Mouse (Mus musculus): ENCODE results near the gene Ccnl2. TPM values are rescaled to one million over a fixed set of nuclear protein-coding genes. Genes with fewer than 3 reads are reported as not detected.

Ccnl2 gene
- polyA plus RNA-seq, 1 experiment, result 24.7 TPM

DNA sequence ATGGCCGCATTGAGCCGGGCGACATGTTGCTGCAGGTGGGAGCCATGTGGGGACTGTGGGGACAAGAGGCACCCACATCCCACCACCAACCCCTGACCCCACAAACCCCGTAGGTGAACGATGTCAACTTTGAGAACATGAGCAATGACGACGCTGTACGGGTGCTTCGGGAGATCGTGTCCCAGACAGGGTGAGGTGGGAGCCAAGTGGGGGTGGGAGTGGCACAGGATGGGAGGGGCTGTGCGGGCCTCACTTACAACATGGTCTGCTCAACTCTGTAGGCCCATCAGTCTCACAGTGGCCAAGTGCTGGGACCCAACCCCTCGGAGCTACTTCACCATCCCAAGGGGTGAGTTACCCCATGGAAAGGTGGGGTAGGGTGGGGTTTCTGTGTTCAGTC is 42.7 kb downstream of the Ccnl2 start:
- H3ac ChIP-seq (ENCODE audit: control insufficient read depth, insufficient read length), result no peak overlapping the region
- no peaks in the 10 kb centered on the region for H3K27me3 ChIP-seq (ENCODE audit: control insufficient read depth, insufficient read depth, insufficient read length)
- peaks cover 20% of the 10 kb centered on the region for H3K79me2 ChIP-seq (ENCODE audit: control insufficient read depth, insufficient read depth)
- no peak for TF ChIP-seq POLR2AphosphoS2 (IDR thresholded peaks at IDR 0.05; ENCODE audit: insufficient read length, low read depth)
- TF ChIP-seq POLR2A (IDR thresholded peaks at IDR 0.05; ENCODE audit: insufficient read length, low read depth), result no peak
- TF ChIP-seq CEBPB (IDR thresholded peaks at IDR 0.05; ENCODE audit: insufficient read depth, poor library complexity, severe bottlenecking), result no peak
- TF ChIP-seq SRF (IDR thresholded peaks at IDR 0.05; ENCODE audit: control insufficient read depth, insufficient read length, low read depth), result no peak
- no peak for TF ChIP-seq USF1 (IDR thresholded peaks at IDR 0.05; ENCODE audit: low read depth)
- no peak for TF ChIP-seq MYOG (IDR thresholded peaks at IDR 0.05; ENCODE audit: control insufficient read depth in 1 of 3, insufficient read depth in 1 of 3, insufficient read length in 2 of 3, low read depth in 2 of 3)
- no peak for TF ChIP-seq REST (IDR thresholded peaks at IDR 0.05; ENCODE audit: insufficient read depth, insufficient read length)
- no peak for TF ChIP-seq MYOD1 (IDR thresholded peaks at IDR 0.05; ENCODE audit: control insufficient read depth in 1 of 3, insufficient read length in 2 of 3, low read depth in 2 of 3)
- TF ChIP-seq TCF3 (IDR thresholded peaks at IDR 0.05; ENCODE audit: insufficient read length, low read depth), result no peak
- TF ChIP-seq TCF12 (IDR thresholded peaks at IDR 0.05; ENCODE audit: insufficient read depth, poor library complexity, severe bottlenecking), result no peak
- TF ChIP-seq E2F4 (IDR thresholded peaks at IDR 0.05; ENCODE audit: insufficient read depth), result no peak
- no peak for TF ChIP-seq MAX (IDR thresholded peaks at IDR 0.05; ENCODE audit: low read depth)
- no peak overlapping the region for H3K4me2 ChIP-seq (ENCODE audit: low read depth)
- no peak overlapping the region for H3K4me3 ChIP-seq
- peaks cover 3% of the 10 kb centered on the region for H3K36me3 ChIP-seq (ENCODE audit: control insufficient read depth, insufficient read depth)

DNA sequence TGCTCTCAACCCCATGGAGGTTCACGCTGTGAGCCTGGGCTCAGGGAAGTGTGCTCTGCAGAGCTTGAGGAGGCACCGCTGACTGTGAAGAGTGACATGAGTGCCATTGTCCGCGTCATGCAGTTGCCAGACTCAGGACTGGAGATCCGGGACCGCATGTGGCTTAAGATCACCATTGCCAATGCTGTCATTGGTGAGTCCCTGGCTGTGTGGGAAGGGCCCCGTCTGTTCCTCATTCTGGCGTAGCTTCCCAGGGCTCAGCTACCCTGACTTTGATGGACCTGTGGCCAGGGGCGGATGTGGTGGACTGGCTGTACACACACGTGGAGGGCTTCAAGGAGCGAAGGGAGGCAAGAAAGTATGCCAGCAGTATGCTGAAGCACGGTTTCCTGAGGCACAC is 43.8 kb downstream of the Ccnl2 start:
- TF ChIP-seq POLR2A (IDR thresholded peaks at IDR 0.05; ENCODE audit: insufficient read length, low read depth) (no peak), SRF (IDR thresholded peaks at IDR 0.05; ENCODE audit: control insufficient read depth, insufficient read length, low read depth) (no peak), MYOG (IDR thresholded peaks at IDR 0.05; ENCODE audit: control insufficient read depth in 1 of 3, insufficient read depth in 1 of 3, insufficient read length in 2 of 3, low read depth in 2 of 3) (no peak), MYOD1 (IDR thresholded peaks at IDR 0.05; ENCODE audit: control insufficient read depth in 1 of 3, insufficient read length in 2 of 3, low read depth in 2 of 3) (no peak), POLR2AphosphoS2 (IDR thresholded peaks at IDR 0.05; ENCODE audit: insufficient read length, low read depth) (no peak), TCF12 (IDR thresholded peaks at IDR 0.05; ENCODE audit: insufficient read depth, poor library complexity, severe bottlenecking) (no peak), CEBPB (IDR thresholded peaks at IDR 0.05; ENCODE audit: insufficient read depth, poor library complexity, severe bottlenecking) (no peak), E2F4 (IDR thresholded peaks at IDR 0.05; ENCODE audit: insufficient read depth) (no peak), REST (IDR thresholded peaks at IDR 0.05; ENCODE audit: insufficient read depth, insufficient read length) (no peak), MAX (IDR thresholded peaks at IDR 0.05; ENCODE audit: low read depth) (no peak), TCF3 (IDR thresholded peaks at IDR 0.05; ENCODE audit: insufficient read length, low read depth) (no peak), USF1 (IDR thresholded peaks at IDR 0.05; ENCODE audit: low read depth) (no peak)
- no peak overlapping the region for H3K4me2 ChIP-seq (ENCODE audit: low read depth)
- H3K36me3 ChIP-seq (ENCODE audit: control insufficient read depth, insufficient read depth), result peaks cover 4% of the 10 kb centered on the region
- H3K4me3 ChIP-seq, result no peak overlapping the region
- H3K27me3 ChIP-seq (ENCODE audit: control insufficient read depth, insufficient read depth, insufficient read length), result no peaks in the 10 kb centered on the region
- no peak overlapping the region for H3ac ChIP-seq (ENCODE audit: control insufficient read depth, insufficient read length)
- H3K79me2 ChIP-seq (ENCODE audit: control insufficient read depth, insufficient read depth), result peaks cover 9% of the 10 kb centered on the region

DNA sequence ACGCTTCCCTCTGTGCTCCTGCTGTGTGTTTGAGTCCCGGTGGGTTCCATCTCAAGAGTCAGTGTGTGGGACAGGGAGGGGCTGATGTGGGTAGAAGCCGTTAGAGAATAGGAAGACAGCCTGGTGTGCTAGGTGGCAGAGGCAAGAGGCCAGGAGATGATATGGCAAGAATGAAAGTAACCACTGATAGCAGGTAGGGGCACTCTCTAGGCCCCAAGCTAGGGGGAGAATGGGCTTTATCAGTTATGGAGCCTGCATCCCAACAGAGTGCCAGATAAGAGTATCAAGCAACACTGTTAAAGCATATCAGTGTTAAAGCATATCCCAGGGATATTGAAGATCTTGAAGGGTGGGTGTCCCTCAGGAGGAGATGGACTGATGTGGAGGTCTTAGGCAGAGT is 44.6 kb downstream of the Ccnl2 start:
- Histone ChIP-seq H3ac (ENCODE audit: control insufficient read depth, insufficient read length) (no peak overlapping the region), H3K79me2 (ENCODE audit: control insufficient read depth, insufficient read depth) (peaks cover under 1% of the 10 kb centered on the region), H3K36me3 (ENCODE audit: control insufficient read depth, insufficient read depth) (peaks cover 4% of the 10 kb centered on the region)

DNA sequence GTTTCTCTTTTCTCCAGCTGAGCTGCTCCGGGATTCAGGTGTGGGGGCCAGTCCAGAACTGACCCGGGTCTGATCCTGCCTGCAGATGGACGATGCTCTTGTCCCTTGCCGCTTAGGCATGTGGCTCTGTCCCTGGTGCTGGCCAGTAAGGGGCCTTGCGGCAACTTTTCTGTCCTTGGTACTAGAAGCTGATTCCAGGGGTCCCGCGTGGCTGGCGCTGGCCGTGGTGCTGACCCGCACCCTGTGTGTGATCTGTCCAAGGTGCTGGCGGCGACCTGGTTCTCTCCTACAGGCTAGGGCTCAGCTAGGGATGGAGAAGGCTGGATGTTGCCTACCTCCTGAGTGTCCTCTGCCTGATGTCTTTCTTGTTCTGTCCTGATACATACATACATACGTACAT is 47.0 kb downstream of the Ccnl2 start:
- Histone ChIP-seq H3K79me2 (ENCODE audit: control insufficient read depth, insufficient read depth) (no peaks in the 10 kb centered on the region), H3K4me3 (no peak overlapping the region), H3K4me2 (ENCODE audit: low read depth) (no peak overlapping the region), H3ac (ENCODE audit: control insufficient read depth, insufficient read length) (no peak overlapping the region), H3K36me3 (ENCODE audit: control insufficient read depth, insufficient read depth) (peaks cover 4% of the 10 kb centered on the region), H3K27me3 (ENCODE audit: control insufficient read depth, insufficient read depth, insufficient read length) (no peaks in the 10 kb centered on the region)
- TF ChIP-seq MYOG (IDR thresholded peaks at IDR 0.05; ENCODE audit: control insufficient read depth in 1 of 3, insufficient read depth in 1 of 3, insufficient read length in 2 of 3, low read depth in 2 of 3) (peak in 1 of 3 experiments; percentile 6), MYOD1 (IDR thresholded peaks at IDR 0.05; ENCODE audit: control insufficient read depth in 1 of 3, insufficient read length in 2 of 3, low read depth in 2 of 3) (no peak), USF1 (IDR thresholded peaks at IDR 0.05; ENCODE audit: low read depth) (no peak), CEBPB (IDR thresholded peaks at IDR 0.05; ENCODE audit: insufficient read depth, poor library complexity, severe bottlenecking) (no peak), REST (IDR thresholded peaks at IDR 0.05; ENCODE audit: insufficient read depth, insufficient read length) (peak; percentile 84), POLR2AphosphoS2 (IDR thresholded peaks at IDR 0.05; ENCODE audit: insufficient read length, low read depth) (peak; percentile 18), SRF (IDR thresholded peaks at IDR 0.05; ENCODE audit: control insufficient read depth, insufficient read length, low read depth) (no peak), MAX (IDR thresholded peaks at IDR 0.05; ENCODE audit: low read depth) (no peak), TCF3 (IDR thresholded peaks at IDR 0.05; ENCODE audit: insufficient read length, low read depth) (no peak)

More for the DNA sequence above, 44.6 kb downstream of the Ccnl2 start:
- Histone ChIP-seq H3K4me3 (no peak overlapping the region), H3K4me2 (ENCODE audit: low read depth) (no peak overlapping the region), H3K27me3 (ENCODE audit: control insufficient read depth, insufficient read depth, insufficient read length) (no peaks in the 10 kb centered on the region)
- TF ChIP-seq POLR2A (IDR thresholded peaks at IDR 0.05; ENCODE audit: insufficient read length, low read depth), result no peak
- TF ChIP-seq POLR2AphosphoS2 (IDR thresholded peaks at IDR 0.05; ENCODE audit: insufficient read length, low read depth), result no peak
- TF ChIP-seq TCF3 (IDR thresholded peaks at IDR 0.05; ENCODE audit: insufficient read length, low read depth), result no peak
- TF ChIP-seq MYOD1 (IDR thresholded peaks at IDR 0.05; ENCODE audit: control insufficient read depth in 1 of 3, insufficient read length in 2 of 3, low read depth in 2 of 3), result no peak

DNA sequence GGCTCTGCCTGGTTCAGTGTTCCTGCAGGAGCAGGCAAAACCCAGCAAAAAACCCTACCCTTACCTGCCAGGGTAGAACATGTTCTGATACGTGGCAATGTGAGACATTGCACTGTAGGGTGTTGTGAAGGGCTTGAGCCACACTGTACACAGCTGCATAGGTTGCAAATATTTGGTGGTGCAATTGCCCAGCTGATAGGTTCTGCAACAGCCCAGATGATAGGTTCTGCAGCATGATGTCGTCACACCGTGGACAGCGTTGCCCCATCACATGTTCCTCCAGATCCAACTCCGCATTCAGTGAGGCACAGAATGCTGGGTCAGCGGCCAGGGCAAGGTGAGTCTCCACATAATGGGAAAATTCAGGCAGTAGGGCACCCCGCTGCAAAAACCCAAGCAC is 49.5 kb downstream of the Ccnl2 start:
- Histone ChIP-seq H3K4me3 (no peak overlapping the region), H3K36me3 (ENCODE audit: control insufficient read depth, insufficient read depth) (peaks cover 4% of the 10 kb centered on the region), H3K4me2 (ENCODE audit: low read depth) (no peak overlapping the region), H3ac (ENCODE audit: control insufficient read depth, insufficient read length) (no peak overlapping the region), H3K27me3 (ENCODE audit: control insufficient read depth, insufficient read depth, insufficient read length) (no peaks in the 10 kb centered on the region), H3K79me2 (ENCODE audit: control insufficient read depth, insufficient read depth) (no peaks in the 10 kb centered on the region)
- TF ChIP-seq USF1 (IDR thresholded peaks at IDR 0.05; ENCODE audit: low read depth) (no peak), TCF3 (IDR thresholded peaks at IDR 0.05; ENCODE audit: insufficient read length, low read depth) (no peak), POLR2A (IDR thresholded peaks at IDR 0.05; ENCODE audit: insufficient read length, low read depth) (peak; percentile 33), CEBPB (IDR thresholded peaks at IDR 0.05; ENCODE audit: insufficient read depth, poor library complexity, severe bottlenecking) (no peak)

Measured in myocyte (in vitro differentiated cells).